Mouse (Mus musculus): Measurements from ENCODE around the gene E130114P18Rik.

The E130114P18Rik gene

DNA sequence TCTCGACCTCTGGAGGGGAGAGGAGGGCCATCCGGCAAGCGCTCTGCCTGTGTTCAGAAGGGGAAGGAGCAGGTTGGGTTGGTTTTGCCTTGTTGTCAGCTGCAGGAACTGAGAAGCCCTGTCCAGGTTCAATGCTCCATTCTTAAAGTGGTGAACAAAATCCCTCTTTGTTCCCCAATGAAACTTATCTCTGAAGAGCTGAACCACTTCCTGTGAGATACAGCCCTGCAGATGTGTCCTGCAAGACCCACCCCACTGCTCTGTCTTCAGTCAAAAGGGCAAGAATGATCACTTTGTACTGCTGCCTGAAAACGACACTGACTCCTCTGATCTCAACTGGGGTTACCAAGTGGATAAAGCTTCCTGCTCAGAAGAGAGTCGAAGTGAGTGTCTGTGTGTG lies 233.9 kb downstream of the E130114P18Rik start:
- DNase-seq (ENCODE audit: low spot score in 2 of 2): no peak

DNA sequence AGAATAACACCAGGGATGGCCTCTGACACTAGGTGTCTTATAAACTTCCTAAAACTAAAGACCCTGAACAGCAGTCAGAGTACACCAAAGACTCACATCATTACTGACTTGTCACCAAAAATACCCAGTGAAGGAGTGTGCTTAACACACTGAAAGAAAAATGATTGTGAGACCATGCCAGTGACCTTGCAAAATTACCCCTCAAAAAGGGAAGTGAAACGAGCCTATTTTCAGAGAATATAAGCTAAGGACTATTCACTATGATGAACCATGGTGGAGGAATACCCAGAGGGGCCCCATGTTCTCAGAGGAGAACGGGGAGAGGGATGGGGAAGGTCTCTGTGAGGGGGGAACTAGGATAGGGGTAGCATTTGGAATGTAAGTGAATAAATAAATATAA lies 245.8 kb downstream of the E130114P18Rik start:
- no peak for DNase-seq (ENCODE audit: low spot score in 2 of 2)

DNA sequence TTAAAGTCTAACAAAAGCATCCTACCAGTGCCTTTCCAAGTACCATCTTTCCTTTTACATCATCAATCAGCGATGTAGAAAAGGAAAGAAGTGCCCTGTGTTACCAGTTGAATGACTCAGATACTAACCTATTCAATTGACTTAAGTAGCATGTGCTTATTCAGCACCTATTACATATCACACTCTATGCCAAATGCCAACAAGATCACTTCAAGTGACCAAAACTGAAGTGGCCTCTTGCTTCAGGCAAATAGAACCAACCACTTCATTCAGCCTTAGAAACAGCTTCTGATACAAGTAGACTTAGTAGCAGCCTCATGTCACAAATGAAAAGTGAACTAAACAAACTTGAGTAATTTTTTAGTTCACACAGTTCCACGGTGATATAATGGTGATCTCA lies 249.4 kb downstream of the E130114P18Rik start:
- no peak for DNase-seq (ENCODE audit: low spot score in 2 of 2)

All from spleen, postnatal 14 days (tissue).